Mouse (Mus musculus) liver, adult (tissue): ENCODE data around the gene Cdc42se2.

Source experiments
- GATA4 ChIP-seq: IDR thresholded peaks from 2 replicates; pipeline ENCODE4 v1.6.1; 2014; ENCODE audit warnings: mild to moderate bottlenecking, low read length; ENCODE audit not compliant: insufficient replicate concordance

Gene Cdc42se2

DNA sequence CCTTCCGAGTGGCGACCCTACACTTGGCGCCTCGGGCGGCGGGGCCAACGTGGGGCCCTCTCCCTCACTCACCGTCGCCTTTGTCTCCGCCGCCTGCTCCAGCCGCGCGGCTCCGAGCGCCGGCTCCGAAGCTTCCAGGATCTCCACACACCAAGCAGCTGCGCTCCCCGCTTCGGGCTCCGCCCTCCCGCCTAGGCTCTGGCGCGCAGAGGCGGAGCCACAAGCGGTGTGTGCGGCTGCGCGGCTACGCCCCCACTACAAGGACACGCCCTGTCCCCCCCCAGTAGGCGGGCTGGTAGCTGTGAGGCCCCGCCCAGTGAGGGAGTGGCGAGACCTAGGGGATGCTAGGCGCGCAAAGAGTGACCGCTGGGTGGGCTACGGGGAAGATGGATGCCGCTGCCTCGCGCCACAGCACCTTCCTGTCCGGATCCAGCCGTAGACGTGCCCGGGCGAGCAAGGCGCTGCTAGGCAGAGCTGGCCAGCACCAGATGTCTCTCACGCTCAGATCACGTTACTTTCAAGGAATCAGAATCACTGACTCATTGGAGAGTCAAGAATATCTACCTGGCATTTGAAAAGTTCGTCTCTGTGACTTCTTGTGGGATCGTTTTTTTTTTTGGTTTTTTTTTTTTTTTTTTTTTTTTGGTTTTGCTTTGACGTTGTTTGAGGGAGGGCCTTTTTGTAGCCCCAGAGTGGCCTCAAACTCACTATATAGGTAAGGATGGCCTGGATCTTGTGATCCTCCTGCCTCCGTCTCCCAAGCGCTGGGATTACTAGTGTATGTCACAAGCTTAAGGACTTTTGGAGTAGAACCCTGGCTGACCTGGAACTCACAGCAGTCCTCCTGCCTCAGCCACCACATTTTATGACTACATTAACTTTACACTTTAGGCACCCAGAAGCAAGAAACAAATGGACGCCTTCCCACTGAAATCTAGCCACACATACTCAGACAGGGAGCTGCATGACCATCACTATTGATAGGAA lies at the start of gene Cdc42se2:
Gene Cdc42se2, minus strand, starts transcription at position 188 of the 987 bp plus-strand sequence.
- TF ChIP-seq GATA4, result no peak

DNA sequence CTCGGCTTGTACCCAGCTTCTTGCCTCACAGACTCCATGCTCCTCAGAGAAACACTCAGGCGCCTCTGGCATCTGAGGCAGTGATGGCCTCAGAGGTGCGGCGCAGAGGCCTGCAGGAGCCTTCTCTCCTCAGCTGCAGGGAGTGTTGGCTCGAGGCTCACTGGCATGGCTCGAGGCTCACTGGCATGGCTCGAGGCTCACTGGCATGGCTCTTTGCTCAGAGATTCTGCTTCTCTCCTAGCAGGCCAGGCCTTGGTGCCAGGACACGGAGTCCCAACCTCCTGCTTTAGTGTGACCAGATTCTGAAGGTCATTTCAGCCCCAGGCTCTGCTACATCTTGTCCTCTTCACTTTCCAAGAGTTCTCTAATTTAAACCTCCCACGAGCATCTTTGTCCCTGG lies 48.6 kb upstream of the Cdc42se2 start:
- TF ChIP-seq GATA4, result no peak

GRCm38 (mm10) chr11:54834596-54834995 lies 47.1 kb upstream of the Cdc42se2 start:
- TF ChIP-seq GATA4, result no peak

- no peak for TF ChIP-seq GATA4
These were observed 46.4 kb upstream of the Cdc42se2 start for GRCm38 (mm10) chr11:54833833-54834232.

DNA sequence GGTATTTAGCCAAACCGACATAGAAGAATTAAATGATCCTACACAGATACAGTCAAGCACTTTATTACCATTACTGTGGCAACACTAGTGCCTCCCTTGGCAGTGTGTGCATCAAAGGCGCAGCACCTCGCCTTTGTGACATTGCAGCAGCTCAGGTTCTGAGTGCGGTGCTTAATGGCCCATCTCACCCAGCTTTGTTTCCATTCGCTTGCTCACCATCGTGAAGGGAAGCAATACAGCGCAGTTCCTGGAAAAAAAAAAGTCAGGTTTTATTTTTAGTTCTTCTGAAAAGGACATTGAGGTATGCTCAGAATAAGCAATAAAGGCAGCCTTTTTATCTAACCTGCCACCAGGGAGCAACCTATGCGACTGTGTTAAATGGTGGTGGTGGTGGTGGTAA lies 39.3 kb upstream of the Cdc42se2 start:
- no peak for TF ChIP-seq GATA4

GRCm38 (mm10) chr11:54825774-54826173 lies 38.3 kb upstream of the Cdc42se2 start:
- no peak for TF ChIP-seq GATA4

DNA sequence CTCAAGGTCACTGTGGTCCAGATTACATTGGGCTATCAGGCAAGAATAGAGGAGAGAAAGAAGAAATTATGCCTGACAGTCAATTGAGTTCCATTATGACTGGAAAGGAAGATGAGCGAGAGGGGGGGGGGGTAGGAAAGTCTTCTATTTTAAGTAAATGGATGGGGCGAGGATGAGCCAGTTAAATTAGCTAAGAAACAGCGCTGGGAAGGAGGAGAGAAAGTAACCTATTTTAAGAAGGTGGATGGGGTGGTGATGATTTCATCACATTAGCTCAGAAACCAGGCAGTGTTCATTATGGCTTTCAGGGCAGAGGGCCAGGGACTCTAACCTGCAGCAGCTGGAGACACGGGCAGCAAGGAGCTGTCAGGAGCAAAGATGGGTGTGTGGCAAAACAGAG lies 36.0 kb upstream of the Cdc42se2 start:
- TF ChIP-seq GATA4, result no peak

- no peak for TF ChIP-seq GATA4
These were observed 32.0 kb upstream of the Cdc42se2 start for GRCm38 (mm10) chr11:54819489-54819888.

GRCm38 (mm10) chr11:54817449-54817848 lies 30.0 kb upstream of the Cdc42se2 start:
- no peak for TF ChIP-seq GATA4

- no peak for TF ChIP-seq GATA4
These were observed 28.2 kb upstream of the Cdc42se2 start for GRCm38 (mm10) chr11:54815659-54816058.

DNA sequence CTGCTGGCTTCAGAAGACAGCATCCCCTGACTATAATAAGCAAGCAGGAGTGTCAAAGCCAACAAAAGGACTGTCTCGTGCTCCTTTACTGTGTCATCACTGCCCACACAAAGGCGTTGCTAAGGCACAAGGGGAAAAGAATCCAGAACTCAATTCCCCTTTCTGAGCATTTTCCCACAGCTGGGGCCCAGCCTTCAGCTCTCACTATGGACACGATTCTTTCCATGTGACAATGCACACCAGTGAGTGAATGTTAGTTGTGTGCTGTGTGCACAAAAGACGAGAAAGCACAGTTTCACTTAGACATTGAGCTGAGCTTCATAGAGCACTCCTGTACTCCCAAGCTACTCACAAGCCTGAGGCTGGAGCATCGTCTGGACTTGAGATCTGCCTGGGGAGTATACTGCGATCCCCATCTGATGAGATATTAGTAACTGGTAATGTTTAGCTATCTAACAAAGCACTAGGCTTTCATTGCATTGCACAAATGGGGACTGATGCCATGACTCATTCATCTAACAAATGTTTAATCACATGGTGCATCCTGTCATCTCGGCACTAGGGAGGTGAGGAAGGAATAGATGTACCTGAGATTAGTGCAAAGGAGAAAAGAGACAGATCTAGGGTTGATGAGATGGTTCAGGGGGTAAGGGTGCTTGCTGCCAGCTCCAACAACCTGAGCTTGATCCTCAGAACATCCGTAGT lies 25.5 kb upstream of the Cdc42se2 start:
- TF ChIP-seq GATA4, result no peak

DNA sequence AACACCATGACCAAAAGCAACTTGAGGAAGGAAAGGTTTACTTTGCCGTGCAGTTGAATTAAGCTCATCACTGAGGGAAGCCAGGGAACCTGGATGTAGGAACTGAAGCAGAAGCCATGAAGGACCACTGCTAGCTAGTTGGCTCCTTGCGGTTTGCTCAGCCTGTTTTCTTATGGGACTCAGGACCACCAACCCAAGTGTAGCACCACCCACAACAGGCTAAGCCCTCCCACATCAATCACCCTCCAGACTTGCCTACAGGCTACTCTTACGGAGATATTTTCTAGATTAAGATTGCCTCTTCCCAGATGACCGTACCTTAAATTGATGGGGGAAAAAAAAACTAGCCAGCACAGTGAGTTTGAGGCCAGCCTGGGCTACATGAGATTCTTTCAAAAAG lies 24.8 kb upstream of the Cdc42se2 start:
- TF ChIP-seq GATA4, result no peak

GRCm38 (mm10) chr11:54811054-54811453 lies 23.6 kb upstream of the Cdc42se2 start:
- no peak for TF ChIP-seq GATA4

GRCm38 (mm10) chr11:54809582-54809981 lies 22.1 kb upstream of the Cdc42se2 start:
- no peak for TF ChIP-seq GATA4

DNA sequence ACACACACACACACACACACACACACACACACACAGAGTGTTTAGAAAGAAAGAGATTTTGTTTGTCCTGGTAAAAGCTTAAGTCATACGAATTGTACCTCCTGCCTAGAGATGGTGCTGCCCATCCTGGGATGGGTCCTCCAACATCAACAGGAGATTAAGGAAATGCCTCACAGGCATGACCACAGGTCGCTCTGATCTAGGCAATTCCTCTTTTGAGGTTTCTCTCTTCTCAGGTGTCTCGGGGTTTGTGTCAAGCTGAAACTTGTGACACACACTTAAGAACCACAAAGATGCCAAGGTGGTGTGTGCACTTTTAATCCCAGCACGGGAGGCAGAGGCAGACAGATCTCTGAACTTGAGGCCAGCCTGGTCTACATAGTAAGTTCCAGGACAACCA lies 20.7 kb upstream of the Cdc42se2 start:
- no peak for TF ChIP-seq GATA4

DNA sequence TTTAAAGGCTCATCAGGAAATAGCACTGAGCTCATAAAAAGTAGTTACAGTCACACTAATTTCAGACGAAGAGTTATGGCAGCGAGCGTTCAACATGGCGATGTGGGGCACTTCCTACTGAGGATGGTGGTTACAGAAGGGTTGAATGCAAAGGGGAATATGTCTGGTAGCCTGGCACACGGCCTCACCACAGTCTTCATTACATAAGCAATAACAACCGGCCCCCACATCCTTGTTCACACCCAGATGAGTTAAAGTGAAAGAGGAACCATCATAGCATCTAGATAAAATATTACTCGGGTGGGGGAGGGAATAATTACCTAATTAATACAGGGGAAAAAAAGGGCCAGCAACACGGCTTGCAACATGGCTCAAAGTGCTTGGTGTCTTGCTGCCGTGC lies 20.2 kb upstream of the Cdc42se2 start:
- no peak for TF ChIP-seq GATA4
